Mouse (Mus musculus): Measurements from ENCODE around the gene Szt2. TPM values are rescaled to one million over a fixed set of nuclear protein-coding genes. Genes with fewer than 3 reads are reported as not detected.

The Szt2 gene
- polyA plus RNA-seq, 2 experiments: 11.7 to 37.2 TPM

- no peaks in the 10 kb centered on the region for H3K9me3 ChIP-seq (ENCODE audit: control insufficient read depth, low read length)
- no peak overlapping the region for H3K4me3 ChIP-seq (replicated peaks; ENCODE audit: low read length)
- no peaks in the 10 kb centered on the region for H3K27me3 ChIP-seq (ENCODE audit: control insufficient read depth, insufficient read depth, low read length)
- no peak overlapping the region for H3K4me2 ChIP-seq (replicated peaks; ENCODE audit: low read depth, low read length, severe bottlenecking)
- TF ChIP-seq POLR2A (IDR thresholded peaks at IDR 0.05; ENCODE audit: borderline replicate concordance, extremely low read depth, insufficient read depth, insufficient read length): no peak
- peak; percentile 50; the same call in 1 of the 2 replicates for ATAC-seq (ENCODE audit: low FRiP score, low read depth)
- no peak overlapping the region for H3K27ac ChIP-seq (replicated peaks; ENCODE audit: low read depth, low read length)
- 60% methylated on average over 13 of the region's 13 CpGs for WGBS
- H3K9ac ChIP-seq (ENCODE audit: low read depth, low read length, severe bottlenecking): no peak overlapping the region
- no peaks in the 10 kb centered on the region for H3K4me1 ChIP-seq (ENCODE audit: control insufficient read depth, insufficient read depth, low read length)
- no peaks in the 10 kb centered on the region for H3K36me3 ChIP-seq (ENCODE audit: control insufficient read depth, insufficient read depth, low read length)
- no peak for DNase-seq (ENCODE audit: low spot score)
These were observed 61.4 kb downstream of the Szt2 start for GRCm38 (mm10) chr4:118347529-118348309.

GRCm38 (mm10) chr4:118341447-118341846, 67.6 kb downstream of the Szt2 start:
- DNase-seq (ENCODE audit: low spot score): no peak
- WGBS: 80% methylated on average over 3 of the region's 3 CpGs

GRCm38 (mm10) chr4:118336658-118337057, 72.4 kb downstream of the Szt2 start:
- ATAC-seq (ENCODE audit: low FRiP score, low read depth): no peak
- Histone ChIP-seq H3K36me3 (ENCODE audit: control insufficient read depth, insufficient read depth, low read length) (no peaks in the 10 kb centered on the region), H3K27me3 (ENCODE audit: control insufficient read depth, insufficient read depth, low read length) (no peaks in the 10 kb centered on the region), H3K4me1 (ENCODE audit: control insufficient read depth, insufficient read depth, low read length) (no peaks in the 10 kb centered on the region), H3K4me2 (replicated peaks; ENCODE audit: low read depth, low read length, severe bottlenecking) (no peak overlapping the region), H3K27ac (replicated peaks; ENCODE audit: low read depth, low read length) (no peak overlapping the region), H3K9me3 (ENCODE audit: control insufficient read depth, low read length) (no peaks in the 10 kb centered on the region), H3K4me3 (replicated peaks; ENCODE audit: low read length) (no peak overlapping the region), H3K9ac (ENCODE audit: low read depth, low read length, severe bottlenecking) (no peak overlapping the region)
- no peak for TF ChIP-seq POLR2A (IDR thresholded peaks at IDR 0.05; ENCODE audit: borderline replicate concordance, extremely low read depth, insufficient read depth, insufficient read length)
- peak; percentile 61 for DNase-seq (ENCODE audit: low spot score)
- WGBS: 14% methylated on average over 7 of the region's 7 CpGs

More at GRCm38 (mm10) chr4:118341447-118341846, 67.6 kb downstream of the Szt2 start:
- Histone ChIP-seq H3K4me1 (ENCODE audit: control insufficient read depth, insufficient read depth, low read length) (no peaks in the 10 kb centered on the region), H3K36me3 (ENCODE audit: control insufficient read depth, insufficient read depth, low read length) (no peaks in the 10 kb centered on the region), H3K9me3 (ENCODE audit: control insufficient read depth, low read length) (no peaks in the 10 kb centered on the region), H3K27ac (replicated peaks; ENCODE audit: low read depth, low read length) (no peak overlapping the region), H3K27me3 (ENCODE audit: control insufficient read depth, insufficient read depth, low read length) (no peaks in the 10 kb centered on the region), H3K9ac (ENCODE audit: low read depth, low read length, severe bottlenecking) (no peak overlapping the region), H3K4me3 (replicated peaks; ENCODE audit: low read length) (no peak overlapping the region), H3K4me2 (replicated peaks; ENCODE audit: low read depth, low read length, severe bottlenecking) (no peak overlapping the region)
- no peak for ATAC-seq (ENCODE audit: low FRiP score, low read depth)
- no peak for TF ChIP-seq POLR2A (IDR thresholded peaks at IDR 0.05; ENCODE audit: borderline replicate concordance, extremely low read depth, insufficient read depth, insufficient read length)

DNA sequence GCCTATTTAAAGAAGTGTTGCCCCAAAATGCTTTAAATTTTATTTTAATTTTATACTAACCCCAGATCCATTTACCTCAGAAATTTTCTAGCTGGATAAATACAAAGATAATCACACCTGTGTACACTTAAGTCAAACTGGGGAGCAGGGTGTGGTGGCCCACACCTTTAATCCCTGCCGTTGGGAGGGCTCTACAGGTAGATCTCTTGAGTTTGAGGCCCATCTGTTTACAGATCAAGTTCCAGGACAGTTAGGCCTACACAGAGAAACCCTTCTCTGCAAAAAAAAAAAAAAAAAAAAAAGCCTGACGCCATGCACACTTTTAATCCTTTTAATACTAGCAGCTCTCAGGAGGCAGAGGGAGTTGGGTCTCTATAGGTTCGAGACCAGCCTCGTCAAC, 73.1 kb downstream of the Szt2 start:
- Histone ChIP-seq H3K4me3 (replicated peaks; ENCODE audit: low read length) (no peak overlapping the region), H3K9me3 (ENCODE audit: control insufficient read depth, low read length) (no peaks in the 10 kb centered on the region), H3K9ac (ENCODE audit: low read depth, low read length, severe bottlenecking) (no peak overlapping the region), H3K27ac (replicated peaks; ENCODE audit: low read depth, low read length) (no peak overlapping the region), H3K4me2 (replicated peaks; ENCODE audit: low read depth, low read length, severe bottlenecking) (no peak overlapping the region), H3K4me1 (ENCODE audit: control insufficient read depth, insufficient read depth, low read length) (no peaks in the 10 kb centered on the region), H3K36me3 (ENCODE audit: control insufficient read depth, insufficient read depth, low read length) (no peaks in the 10 kb centered on the region), H3K27me3 (ENCODE audit: control insufficient read depth, insufficient read depth, low read length) (no peaks in the 10 kb centered on the region)
- ATAC-seq (ENCODE audit: low FRiP score, low read depth) (no peak), DNase-seq (ENCODE audit: low spot score) (no peak)
- WGBS: 79% methylated on average over 4 of the region's 4 CpGs
- TF ChIP-seq POLR2A (IDR thresholded peaks at IDR 0.05; ENCODE audit: borderline replicate concordance, extremely low read depth, insufficient read depth, insufficient read length): no peak

DNA sequence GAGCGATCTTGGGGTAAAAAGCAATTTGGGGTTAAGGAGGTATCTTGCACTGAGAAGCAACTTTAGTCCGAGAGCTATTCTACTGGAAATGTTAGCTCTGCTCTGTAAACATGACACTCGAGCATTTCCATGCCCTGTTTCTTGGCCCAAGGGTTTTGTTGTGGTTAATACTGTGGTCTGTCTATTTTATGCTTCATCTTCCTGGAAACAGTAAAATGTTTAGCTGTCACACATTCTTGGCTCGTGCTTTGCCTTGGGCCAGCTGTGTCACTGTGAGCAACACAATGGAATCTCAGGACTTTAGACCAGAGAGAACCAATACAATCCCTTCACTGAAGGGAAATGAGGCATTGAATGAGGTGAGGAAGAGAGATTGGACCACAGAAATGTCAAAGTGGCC, 77.3 kb downstream of the Szt2 start:
- Histone ChIP-seq H3K27me3 (ENCODE audit: control insufficient read depth, insufficient read depth, low read length) (no peaks in the 10 kb centered on the region), H3K9ac (ENCODE audit: low read depth, low read length, severe bottlenecking) (no peak overlapping the region), H3K4me1 (ENCODE audit: control insufficient read depth, insufficient read depth, low read length) (peaks cover 3% of the 10 kb centered on the region; the same call in 1 of the 2 replicates), H3K27ac (replicated peaks; ENCODE audit: low read depth, low read length) (no peak overlapping the region), H3K4me2 (replicated peaks; ENCODE audit: low read depth, low read length, severe bottlenecking) (no peak overlapping the region), H3K4me3 (replicated peaks; ENCODE audit: low read length) (no peak overlapping the region), H3K9me3 (ENCODE audit: control insufficient read depth, low read length) (no peaks in the 10 kb centered on the region), H3K36me3 (ENCODE audit: control insufficient read depth, insufficient read depth, low read length) (no peaks in the 10 kb centered on the region)
- 57% methylated on average over 4 of the region's 4 CpGs for WGBS
- TF ChIP-seq POLR2A (IDR thresholded peaks at IDR 0.05; ENCODE audit: borderline replicate concordance, extremely low read depth, insufficient read depth, insufficient read length): no peak
- DNase-seq (ENCODE audit: low spot score): no peak
- ATAC-seq (ENCODE audit: low FRiP score, low read depth): no peak
